ENCODE assay signal across 17 mouse cellular contexts in the genomic region with DNA sequence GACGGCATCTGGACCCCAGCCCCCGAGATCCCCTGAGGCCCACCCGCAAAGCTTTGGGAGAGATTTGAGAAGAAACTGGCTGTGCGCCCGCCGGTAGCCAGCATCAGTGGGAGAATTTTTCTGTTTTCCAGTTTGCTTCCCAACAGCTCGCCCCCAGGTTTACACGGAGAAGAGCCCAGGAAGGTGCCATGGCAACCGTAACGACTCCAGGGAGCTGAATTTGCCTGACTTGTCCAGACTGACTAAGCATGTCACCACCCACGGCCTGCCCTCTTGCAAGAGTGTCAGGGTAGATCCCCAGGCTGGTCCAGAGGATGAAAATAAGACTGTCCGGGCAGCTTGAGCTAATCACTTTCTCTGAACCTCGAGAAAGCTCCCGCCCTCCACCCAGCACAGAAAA. TPM values are rescaled to one million over a fixed set of nuclear protein-coding genes. Genes with fewer than 3 reads are reported as not detected.
DNase-seq lines count a peak whose midpoint lies in the region; TF ChIP-seq lines count a peak whose summit lies in the region.
"Had no signal": no experiment of that assay in that cellular context is flagged by ENCODE, and none has a peak within 500 bp of the region (broad histone marks: within the 10 kb centered on the region; RNA-seq: fewer than 3 reads in every experiment).

No protein-coding gene starts in this region.

- intact Hi-C loops in heart, postnatal 10 days (cut with DNase I): no loop called here
- intact Hi-C loops in left cerebral cortex, adult 2 months (cut with DNase I): no loop called here

- 0 out of 2 replicates have a peak overlapping the region, but pooled peaks have one; percentile 26 for H3K9ac ChIP-seq in ES-Bruce4 (ENCODE audit: low read depth, poor library complexity, severe bottlenecking)
- H3K9ac ChIP-seq: heart, embryonic 15.5 days; lung, embryonic 14.5 days had no signal

- no peaks in the 10 kb centered on the region for H3K27me3 ChIP-seq in ES-Bruce4 (ENCODE audit: control insufficient read depth, insufficient read depth, low read length, poor library complexity, severe bottlenecking)
- H3K27me3 ChIP-seq: heart, embryonic 15.5 days had no signal

- no peak overlapping the region for H3K4me3 ChIP-seq in left cerebral cortex, adult 2 months
- peak overlapping the region; percentile 5; the same call in 1 of the 2 replicates for H3K4me3 ChIP-seq in ES-Bruce4 (ENCODE audit: low read depth, low read length)
- H3K4me3 ChIP-seq: heart, embryonic 15.5 days had no signal

- no peak overlapping the region; the same call in 1 of the 2 replicates for H3K27ac ChIP-seq in left cerebral cortex, adult 2 months
- no peak overlapping the region for H3K27ac ChIP-seq in ES-Bruce4 (ENCODE audit: insufficient read depth, low read length)
- H3K27ac ChIP-seq: heart, embryonic 15.5 days; macrophage had no signal

- no peak for TF ChIP-seq EP300 in ES-Bruce4 (IDR thresholded peaks at IDR 0.05; ENCODE audit: insufficient read depth, low read depth, low read length)

- H3K36me3 ChIP-seq in ES-Bruce4 (ENCODE audit: control insufficient read depth, insufficient read depth, low read length, poor library complexity, severe bottlenecking): no peaks in the 10 kb centered on the region
- H3K36me3 ChIP-seq: heart, embryonic 15.5 days had no signal

- no peaks in the 10 kb centered on the region for H3K4me1 ChIP-seq in ES-Bruce4 (ENCODE audit: control insufficient read depth, insufficient read depth, low read length)
- H3K4me1 ChIP-seq: heart, embryonic 15.5 days had no signal

- DNase-seq in heart, adult 11 months: peak; percentile 59
- DNase-seq in heart, postnatal 10 days: no peak
- DNase-seq in left cerebral cortex, adult 2 months (ENCODE audit: extremely low spot score in 1 of 2, low spot score in 2 of 2): peak; percentile 43 to 47
- DNase-seq in left cerebral cortex, adult 11 months (ENCODE audit: low spot score): no peak
- peak; percentile 12 for DNase-seq in fibroblast of lung, adult 2 months (ENCODE audit: low read depth)
- DNase-seq in lung, adult 18-20 months: no peak
- DNase-seq in thymus, postnatal 0 days (ENCODE audit: low spot score): no peak
- DNase-seq: adrenal gland, postnatal 25 days; cerebellum, postnatal 10 days; kidney, adult 9 months; lung, embryonic 14.5 days had no signal

- no peak for TF ChIP-seq CTCF in left cerebral cortex, adult 2 months (IDR thresholded peaks at IDR 0.05)
- no peak for TF ChIP-seq CTCF in ES-Bruce4 (IDR thresholded peaks at IDR 0.05; ENCODE audit: low read depth, low read length)

- TF ChIP-seq POLR2A in ES-Bruce4 (IDR thresholded peaks at IDR 0.05; ENCODE audit: insufficient read depth, low read length): no peak

- H3K9me3 ChIP-seq in ES-Bruce4 (replicated peaks; ENCODE audit: control insufficient read depth, insufficient read depth, low read length, poor library complexity, severe bottlenecking): no peaks in the 10 kb centered on the region
- H3K9me3 ChIP-seq: heart, embryonic 15.5 days had no signal

RNA-seq across cellular contexts. Expression of gene Oprd1, which starts 21.4 kb away (rescaled TPM):
- under 1 TPM; 0.24 to 0.30 TPM for total RNA-seq in heart, postnatal 10 days (2021)
- total RNA-seq in left cerebral cortex, adult 2 months (2021): 10 to 100 TPM; 17.9 to 21.1 TPM
- polyA plus RNA-seq in ES-Bruce4 (2011; ENCODE audit: insufficient read depth, insufficient read length, low read depth, missing spikeins): 0.54 and 0.82 TPM in 2 replicates
- 0.08 and 0.22 TPM in 2 replicates for polyA plus RNA-seq in thymus, postnatal 0 days (2015; fragmentation: Nextera tagmentation; extraction: Ambion mirVana)
- total RNA-seq: liver, adult 2 months; MEL had no signal
- polyA plus RNA-seq: activated CD4-positive, CD25-positive, alpha-beta regulatory T cell, adult 4 months; liver, adult 2 months had no signal

RNA-seq across cellular contexts. Expression of gene Ythdf2, which starts 46.4 kb away (rescaled TPM):
- total RNA-seq in heart, postnatal 10 days (2021): 10 to 100 TPM; 40.0 to 42.4 TPM
- 10 to 100 TPM; 41.4 to 44.3 TPM for total RNA-seq in left cerebral cortex, adult 2 months (2021)
- 88.7 and 91.1 TPM in 2 replicates for polyA plus RNA-seq in ES-Bruce4 (2011; ENCODE audit: insufficient read depth, insufficient read length, low read depth, missing spikeins)
- polyA plus RNA-seq in thymus, postnatal 0 days (2015; fragmentation: Nextera tagmentation; extraction: Ambion mirVana): 126 TPM in 2 replicates

Comparison
In these comparisons a context has a peak if more than half of its experiments do, and no peak if none do; other contexts are left out.
1. DNase-seq: peak in heart, adult 11 months (single experiment), left cerebral cortex, adult 2 months (2 of 2) and fibroblast of lung, adult 2 months (single experiment); none in heart, postnatal 10 days (0 of 2), left cerebral cortex, adult 11 months (single experiment), lung, adult 18-20 months (0 of 2) and thymus, postnatal 0 days (single experiment).
2. RNA of gene Oprd1, which starts 21.4 kb away (total RNA-seq): 17.9 to 21.1 TPM in left cerebral cortex, adult 2 months; 0.24 to 0.30 TPM in heart, postnatal 10 days; every median in the first group is over 10 times any median in the second.